Mouse (Mus musculus) embryonic facial prominence, embryonic 14.5 days (tissue): ENCODE measurements around the gene Fhad1. TPM values are rescaled to one million over a fixed set of nuclear protein-coding genes. Genes with fewer than 3 reads are reported as not detected.
A peak's percentile ranks its signal among the peaks of the same experiment; 100 is the strongest.

Source experiments
- ATAC-seq: fragments of 200-750 bp; cut with Nextera tagmentation; 2 replicates; pipeline ENCODE4 v1.8.0; 2017; ENCODE audit warnings: low read depth, moderate number of reproducible peaks, moderate TSS enrichment
- DNase-seq: peaks from one replicate; pipeline ENCODE4 v3.0.0-alpha.2; 2015; ENCODE audit warnings: low spot score
- H3K27ac ChIP-seq: fragments of 300-500 bp; sonication (generic); replicated peaks from 2 replicates; pipeline ENCODE4 v1.5.1; 2014; ENCODE audit warnings: low read depth, mild to moderate bottlenecking, low read length, moderate library complexity
- H3K27me3 ChIP-seq: fragments of 300-500 bp; sonication (generic); replicated peaks from 2 replicates; pipeline ENCODE4 v1.6.1; 2014; ENCODE audit warnings: low read length; ENCODE audit not compliant: control insufficient read depth, insufficient read depth
- H3K36me3 ChIP-seq: fragments of 300-500 bp; sonication (generic); 2 replicates; pipeline ENCODE4 v1.6.1; 2014; ENCODE audit warnings: low read length, mixed read lengths; ENCODE audit not compliant: control insufficient read depth, insufficient read depth
- H3K4me1 ChIP-seq: fragments of 300-500 bp; sonication (generic); 2 replicates; pipeline ENCODE4 v1.6.1; 2014; ENCODE audit warnings: antibody characterized with exemption, low read length; ENCODE audit not compliant: control insufficient read depth, insufficient read depth
- H3K4me2 ChIP-seq: fragments of 300-500 bp; sonication (generic); 2 replicates; pipeline ENCODE4 v1.6.1; 2014; ENCODE audit warnings: low read depth, mild to moderate bottlenecking, low read length, moderate library complexity, mixed read lengths
- H3K4me3 ChIP-seq: fragments of 300-500 bp; sonication (generic); 2 replicates; pipeline ENCODE4 v1.5.1; 2014; ENCODE audit warnings: low read depth, mild to moderate bottlenecking, low read length
- H3K9ac ChIP-seq: fragments of 300-500 bp; sonication (generic); 2 replicates; pipeline ENCODE4 v1.6.1; 2014; ENCODE audit warnings: low read depth, mild to moderate bottlenecking, low read length, moderate library complexity, mixed read lengths
- H3K9me3 ChIP-seq: fragments of 300-500 bp; sonication (generic); 2 replicates; pipeline ENCODE4 v1.6.1; 2016; ENCODE audit warnings: low read length; ENCODE audit not compliant: control insufficient read depth
- WGBS: fragments of 180-500 bp; shearing (Covaris S2); extraction: QIAGEN DNeasy Blood & Tissue Kit; methylation state at CpG from one replicate; pipeline ENCODE4 v1.1.7; 2014; 5-methylcytosine and 5-hydroxymethylcytosine counted together
- polyA plus RNA-seq: library from polyadenylated mRNA; unstranded; fragments of >200 nt; fragmentation: Nextera tagmentation; extraction: Ambion mirVana; gene quantifications from 2 replicates; pipeline ENCODE4 v1.2.1, GENCODE M21; 2014

Gene Fhad1
- polyA plus RNA-seq, 1 experiment from 2014 or later, result 6.8 TPM

DNA sequence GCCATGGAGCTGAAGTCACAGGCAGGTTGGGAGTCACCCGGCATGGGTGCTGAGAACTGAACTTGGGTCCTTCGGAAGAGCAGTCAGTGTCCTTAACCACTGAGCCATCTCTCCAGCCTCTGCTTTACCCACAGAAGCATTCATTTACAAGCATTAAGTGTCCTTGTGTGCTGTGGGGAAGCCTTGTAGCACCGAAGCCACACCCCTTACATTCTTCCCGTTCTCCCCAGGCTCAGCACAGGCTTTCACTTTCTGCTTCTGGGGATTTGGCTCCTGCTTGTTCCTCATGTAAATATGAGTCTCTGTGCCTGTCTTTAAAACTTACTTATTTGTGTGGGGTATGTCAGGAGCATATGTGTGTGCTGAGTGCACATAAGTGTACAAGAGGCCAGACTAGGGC, 8.3 kb upstream of the Fhad1 start:
- Histone ChIP-seq H3K9me3 (no peaks in the 10 kb centered on the region), H3K4me3 (no peak overlapping the region), H3K9ac (no peak overlapping the region), H3K4me2 (no peak overlapping the region), H3K27ac (no peak overlapping the region), H3K27me3 (no peaks in the 10 kb centered on the region), H3K4me1 (no peaks in the 10 kb centered on the region), H3K36me3 (no peaks in the 10 kb centered on the region)
- 76% methylated on average over 4 of the region's 4 CpGs for WGBS
- no peak for DNase-seq
- no peak for ATAC-seq

DNA sequence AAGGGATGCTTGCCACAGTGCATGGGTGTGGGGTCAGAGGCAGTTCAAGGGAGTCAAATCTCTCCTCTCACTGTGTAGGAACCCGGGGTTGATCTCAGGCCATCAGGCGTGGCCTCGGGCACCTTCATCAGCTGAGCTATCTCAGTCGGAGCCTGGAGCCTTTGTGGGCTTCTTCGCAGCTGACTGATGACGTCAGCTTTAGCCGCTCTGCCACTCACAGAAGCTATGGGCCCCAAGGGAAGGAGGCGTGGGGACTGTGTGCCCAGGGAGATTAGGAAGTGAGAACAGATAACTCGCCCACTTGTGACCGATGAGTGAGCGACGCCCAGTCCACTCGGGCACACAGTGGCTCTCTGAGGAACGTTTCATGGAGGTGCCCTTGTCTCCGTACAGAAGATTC, 2.8 kb upstream of the Fhad1 start:
- Histone ChIP-seq H3K9ac (no peak overlapping the region), H3K27ac (no peak overlapping the region), H3K4me2 (no peak overlapping the region), H3K9me3 (no peaks in the 10 kb centered on the region), H3K36me3 (no peaks in the 10 kb centered on the region), H3K27me3 (no peaks in the 10 kb centered on the region; the same call in 1 of the 2 replicates), H3K4me1 (peaks cover 7% of the 10 kb centered on the region; the same call in 1 of the 2 replicates), H3K4me3 (no peak overlapping the region)
- no peak for ATAC-seq
- WGBS, result 57% methylated on average over 15 of the region's 15 CpGs
- DNase-seq, result peak; percentile 37

DNA sequence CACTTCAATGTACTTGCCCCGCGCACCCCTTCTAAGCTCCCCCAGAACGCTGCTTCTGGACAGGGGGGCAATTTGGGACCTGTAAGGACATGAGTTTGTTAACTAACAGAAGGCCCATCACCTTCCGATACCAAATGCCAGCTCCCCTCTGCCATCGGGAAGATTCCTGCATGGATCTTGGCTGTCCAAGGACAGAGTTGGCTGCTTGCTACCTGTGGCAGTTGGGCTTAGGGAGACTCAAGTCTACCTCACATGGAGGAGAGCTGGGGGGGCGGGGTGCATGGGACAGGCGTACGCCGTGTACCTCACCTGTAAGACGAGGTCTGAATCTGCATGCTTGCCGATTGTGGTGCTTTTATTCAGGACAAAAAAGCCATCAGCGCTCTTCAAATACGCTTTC, 3.6 kb downstream of the Fhad1 start:
- H3K4me2 ChIP-seq, result no peak overlapping the region
- H3K4me1 ChIP-seq, result peaks cover 7% of the 10 kb centered on the region; the same call in 1 of the 2 replicates
- DNase-seq (no peak), ATAC-seq (no peak)
- no peak overlapping the region for H3K27ac ChIP-seq
- no peak overlapping the region for H3K9ac ChIP-seq
- H3K36me3 ChIP-seq, result no peaks in the 10 kb centered on the region
- no peaks in the 10 kb centered on the region for H3K9me3 ChIP-seq
- no peak overlapping the region for H3K4me3 ChIP-seq
- WGBS, result 92% methylated on average over 13 of the region's 13 CpGs
- H3K27me3 ChIP-seq, result no peaks in the 10 kb centered on the region; the same call in 1 of the 2 replicates

DNA sequence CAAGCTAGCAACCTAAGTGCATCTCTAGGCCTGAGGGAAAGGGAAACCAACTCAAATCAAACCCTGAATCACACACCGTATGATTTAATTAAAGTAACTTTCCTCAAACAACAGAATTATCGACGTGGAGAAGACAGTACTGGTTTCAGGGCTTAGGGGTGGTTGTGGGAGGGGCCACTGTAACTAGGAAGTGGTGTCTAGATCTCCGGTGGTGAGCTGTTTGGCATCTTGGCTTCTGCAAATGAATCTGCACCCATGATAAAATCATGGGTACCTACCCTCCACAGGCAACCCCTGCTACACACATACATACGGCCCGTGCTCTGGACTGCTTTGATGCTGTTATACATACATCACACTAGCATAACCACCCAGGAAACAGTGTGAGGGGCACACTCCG, 4.4 kb downstream of the Fhad1 start:
- ATAC-seq (no peak), DNase-seq (no peak)
- WGBS, result 64% methylated on average over 7 of the region's 7 CpGs
- H3K9me3 ChIP-seq, result no peaks in the 10 kb centered on the region
- H3K4me3 ChIP-seq, result no peak overlapping the region
- no peaks in the 10 kb centered on the region for H3K36me3 ChIP-seq
- no peaks in the 10 kb centered on the region; the same call in 1 of the 2 replicates for H3K27me3 ChIP-seq
- H3K27ac ChIP-seq, result no peak overlapping the region
- peaks cover 4% of the 10 kb centered on the region; the same call in 1 of the 2 replicates for H3K4me1 ChIP-seq
- H3K4me2 ChIP-seq, result no peak overlapping the region
- H3K9ac ChIP-seq, result no peak overlapping the region

DNA sequence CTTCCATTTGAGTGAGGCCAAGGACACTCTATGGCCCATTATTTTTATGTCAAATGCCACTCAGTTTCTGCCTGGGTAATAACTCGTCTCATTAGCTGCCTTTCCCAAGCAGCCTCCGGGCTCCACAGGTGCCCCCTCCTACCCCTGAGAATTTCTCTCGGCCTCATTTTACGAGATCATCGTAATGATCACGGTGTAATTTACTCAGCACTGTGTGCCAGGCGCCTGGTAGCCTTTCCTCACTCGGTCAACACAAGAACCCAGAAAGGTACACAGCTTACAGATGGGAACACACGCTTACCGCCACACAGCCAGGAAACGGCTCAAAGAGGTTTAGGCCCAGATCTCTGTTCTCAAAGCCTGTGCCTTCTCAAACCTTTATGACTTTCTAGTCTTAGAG, 6.7 kb downstream of the Fhad1 start:
- no peak overlapping the region for H3K27ac ChIP-seq
- DNase-seq (no peak), ATAC-seq (no peak)
- H3K4me1 ChIP-seq, result no peaks in the 10 kb centered on the region
- no peaks in the 10 kb centered on the region for H3K9me3 ChIP-seq
- no peak overlapping the region for H3K4me3 ChIP-seq
- no peak overlapping the region for H3K4me2 ChIP-seq
- H3K36me3 ChIP-seq, result no peaks in the 10 kb centered on the region
- WGBS, result 70% methylated on average over 11 of the region's 11 CpGs
- H3K9ac ChIP-seq, result no peak overlapping the region
- H3K27me3 ChIP-seq, result no peaks in the 10 kb centered on the region

DNA sequence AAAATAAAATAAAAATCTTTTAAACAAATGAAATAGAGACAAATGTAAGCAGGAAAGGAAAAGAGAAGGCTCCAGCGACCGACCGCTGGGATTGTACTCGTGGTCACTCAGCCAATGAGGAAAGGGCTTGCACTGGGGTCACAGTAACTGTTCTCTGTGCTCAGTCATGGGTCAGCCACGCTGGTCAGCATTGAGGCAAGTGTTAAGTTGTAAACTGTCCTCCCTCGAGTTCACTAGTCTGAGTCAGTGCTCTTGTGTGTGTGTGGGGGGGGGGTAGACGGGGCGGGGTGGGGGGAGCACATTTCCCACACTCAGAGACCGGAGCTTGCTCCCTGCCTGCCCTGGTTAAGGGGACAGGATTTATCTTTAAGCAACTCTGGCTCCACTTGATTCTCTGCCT, 14.3 kb downstream of the Fhad1 start:
- no peaks in the 10 kb centered on the region for H3K36me3 ChIP-seq
- 60% methylated on average over 9 of the region's 9 CpGs for WGBS
- ATAC-seq (no peak), DNase-seq (no peak)
- no peak overlapping the region for H3K9ac ChIP-seq
- H3K4me3 ChIP-seq, result no peak overlapping the region
- H3K27ac ChIP-seq, result no peak overlapping the region
- no peaks in the 10 kb centered on the region for H3K27me3 ChIP-seq
- H3K9me3 ChIP-seq, result no peaks in the 10 kb centered on the region
- H3K4me1 ChIP-seq, result no peaks in the 10 kb centered on the region
- no peak overlapping the region for H3K4me2 ChIP-seq

DNA sequence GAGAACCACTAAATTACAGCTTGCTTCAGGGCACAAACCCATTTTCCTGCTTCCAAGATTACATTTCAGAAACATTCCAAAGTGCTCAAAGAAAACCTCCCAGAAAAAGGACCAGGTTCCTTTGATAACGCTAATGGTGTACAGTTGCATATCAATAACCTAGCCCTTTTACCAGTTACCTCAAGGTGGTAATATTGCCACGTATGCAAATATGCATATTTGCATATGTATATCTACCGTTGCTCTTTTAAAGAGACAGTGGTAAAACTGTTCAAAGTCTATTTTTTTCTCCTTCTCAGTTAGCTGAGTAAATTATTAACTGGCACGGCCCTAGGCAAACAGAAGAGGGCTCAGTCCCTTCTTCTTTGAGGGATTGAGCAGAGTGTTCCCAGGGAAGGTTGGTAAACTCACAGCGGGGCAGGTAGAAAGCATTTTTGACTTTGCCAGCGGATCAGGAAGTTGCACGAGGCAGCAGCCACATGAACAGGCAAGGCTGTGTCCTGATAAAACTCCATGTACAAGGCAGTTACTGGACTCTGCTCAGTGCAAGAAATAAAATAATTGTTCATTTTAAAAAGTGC, 15.3 kb downstream of the Fhad1 start:
- H3K27me3 ChIP-seq, result no peaks in the 10 kb centered on the region
- H3K9ac ChIP-seq, result no peak overlapping the region
- no peak for ATAC-seq
- WGBS, result 54% methylated on average over 7 of the region's 7 CpGs
- no peak for DNase-seq
- H3K4me3 ChIP-seq, result no peak overlapping the region
- H3K4me1 ChIP-seq, result no peaks in the 10 kb centered on the region
- H3K27ac ChIP-seq, result no peak overlapping the region
- no peak overlapping the region for H3K4me2 ChIP-seq
- no peaks in the 10 kb centered on the region for H3K36me3 ChIP-seq
- H3K9me3 ChIP-seq, result no peaks in the 10 kb centered on the region

DNA sequence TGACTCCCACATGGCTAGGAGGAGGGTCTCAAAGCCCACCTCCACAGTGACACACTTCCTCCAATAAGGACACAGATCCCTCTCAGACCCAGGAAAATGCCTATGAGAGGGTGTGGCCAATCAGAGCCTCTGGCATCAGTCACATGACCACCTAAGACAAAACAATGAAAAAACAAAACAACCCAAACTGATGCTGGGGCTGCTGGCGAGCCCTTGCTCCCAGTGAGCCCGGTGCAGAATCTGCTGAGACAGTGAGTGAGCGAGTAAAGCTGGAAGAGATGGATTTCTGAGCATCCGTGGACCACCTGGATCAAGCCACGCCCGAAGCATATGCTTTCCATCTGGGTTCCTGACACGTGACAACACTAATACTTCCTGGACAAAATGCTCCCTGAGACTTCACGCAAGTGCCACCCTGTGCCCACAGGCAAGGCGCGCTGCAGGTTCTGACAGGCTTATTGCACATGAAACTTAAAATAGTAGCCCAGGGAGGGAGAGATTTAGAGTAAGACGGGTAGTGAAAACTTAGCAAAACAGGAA, 16.5 kb downstream of the Fhad1 start:
- 6% methylated on average over 11 of the region's 11 CpGs for WGBS
- Histone ChIP-seq H3K27me3 (no peaks in the 10 kb centered on the region), H3K4me1 (no peaks in the 10 kb centered on the region), H3K9ac (no peak overlapping the region), H3K27ac (no peak overlapping the region), H3K36me3 (no peaks in the 10 kb centered on the region), H3K4me2 (peak overlapping the region; percentile 47), H3K4me3 (peak overlapping the region; percentile 22), H3K9me3 (no peaks in the 10 kb centered on the region)
- DNase-seq (peak; percentile 64), ATAC-seq (peak; percentile 64)

DNA sequence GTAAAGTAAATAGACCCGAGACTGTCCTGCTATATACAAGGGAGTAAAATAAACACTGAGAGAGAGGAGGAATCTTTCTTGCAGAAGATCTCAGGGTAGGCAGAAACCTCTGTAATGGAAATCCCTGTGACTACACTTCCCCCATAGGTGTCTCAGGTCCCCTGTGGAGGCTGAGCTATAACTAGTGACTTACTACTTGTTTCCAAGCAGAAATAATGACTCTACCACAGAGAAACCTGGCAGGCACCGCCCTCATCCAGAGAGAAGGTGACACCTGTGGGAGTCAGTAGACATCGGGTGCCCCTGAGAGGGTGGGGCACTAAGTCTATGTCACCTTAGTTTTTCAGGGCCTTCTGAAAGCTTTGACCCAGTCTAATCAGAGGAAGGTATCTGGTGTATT, 18.0 kb downstream of the Fhad1 start:
- WGBS, result 74% methylated on average over 3 of the region's 3 CpGs

More for the DNA sequence above, 18.0 kb downstream of the Fhad1 start:
- Histone ChIP-seq H3K36me3 (no peaks in the 10 kb centered on the region), H3K27me3 (no peaks in the 10 kb centered on the region), H3K4me2 (no peak overlapping the region), H3K27ac (no peak overlapping the region), H3K4me3 (no peak overlapping the region), H3K9ac (no peak overlapping the region), H3K4me1 (no peaks in the 10 kb centered on the region), H3K9me3 (no peaks in the 10 kb centered on the region)
- ATAC-seq, result no peak
- DNase-seq, result no peak
